Mouse (Mus musculus): ENCODE results near the gene Gm49322. TPM values are rescaled to one million over a fixed set of nuclear protein-coding genes. Genes with fewer than 3 reads are reported as not detected.

The Gm49322 gene
- total RNA-seq, 4 experiments from 2014 or later = 0.20 to 0.24 TPM; not detected in 2

- no peak for DNase-seq (ENCODE audit: low spot score in 2 of 2)
Measured at GRCm38 (mm10) chr10:80583047-80583446, 22.8 kb upstream of the Gm49322 start.

GRCm38 (mm10) chr10:80584045-80584488 is 21.8 kb upstream of the Gm49322 start:
- no peak for DNase-seq (ENCODE audit: low spot score in 2 of 2)

DNA sequence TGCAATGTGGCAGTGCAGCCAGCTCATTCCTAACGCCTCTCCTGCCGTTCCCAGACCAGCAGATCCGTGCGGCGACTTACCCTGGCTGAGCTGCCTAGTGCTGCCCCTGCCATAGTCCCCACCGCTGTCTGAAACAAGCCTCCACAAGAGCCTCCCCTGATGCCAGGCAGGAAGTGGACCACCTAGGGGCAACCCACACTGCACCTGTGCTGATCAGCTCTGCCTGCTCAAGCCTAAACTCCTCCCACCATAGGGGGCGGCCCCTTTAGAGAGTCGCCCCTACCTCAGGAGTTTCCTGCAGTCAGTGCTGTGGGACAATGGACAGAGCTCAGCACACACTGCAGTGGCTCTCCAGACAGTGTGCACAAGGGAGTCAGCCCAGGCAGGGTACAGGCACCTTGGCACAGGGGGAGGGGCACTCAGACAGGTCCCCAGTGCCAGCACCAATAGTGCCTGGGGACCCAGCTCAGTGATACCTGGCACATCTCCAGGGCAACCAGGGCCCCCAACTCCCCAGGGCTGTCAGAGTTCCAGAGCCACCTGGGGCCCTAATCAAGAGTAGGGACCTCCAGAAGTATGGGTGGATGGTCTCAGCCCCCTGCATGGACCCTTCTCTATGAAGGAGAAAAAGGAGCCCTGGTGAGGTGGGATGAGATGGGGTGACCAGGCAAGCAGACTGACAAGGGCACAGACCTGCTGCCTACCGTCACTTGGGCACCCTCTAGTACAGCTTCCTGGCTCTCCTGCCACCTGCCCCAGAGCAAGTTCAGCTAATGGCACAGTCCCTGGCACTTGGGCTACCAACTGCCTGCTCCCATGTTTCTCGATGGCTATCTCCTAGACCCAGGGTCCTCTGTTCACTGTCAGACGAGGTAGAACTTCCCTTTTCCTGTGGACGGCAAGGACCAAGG is 20.9 kb upstream of the Gm49322 start:
- no peak for DNase-seq (ENCODE audit: low spot score in 2 of 2)

GRCm38 (mm10) chr10:80585581-80585980 is 20.2 kb upstream of the Gm49322 start:
- DNase-seq (ENCODE audit: low spot score in 2 of 2) = no peak

- no peak for DNase-seq (ENCODE audit: low spot score in 2 of 2)
Measured at GRCm38 (mm10) chr10:80586407-80587304, 19.2 kb upstream of the Gm49322 start.

- no peak for DNase-seq (ENCODE audit: low spot score in 2 of 2)
Measured at GRCm38 (mm10) chr10:80587305-80587657, 18.5 kb upstream of the Gm49322 start.

DNA sequence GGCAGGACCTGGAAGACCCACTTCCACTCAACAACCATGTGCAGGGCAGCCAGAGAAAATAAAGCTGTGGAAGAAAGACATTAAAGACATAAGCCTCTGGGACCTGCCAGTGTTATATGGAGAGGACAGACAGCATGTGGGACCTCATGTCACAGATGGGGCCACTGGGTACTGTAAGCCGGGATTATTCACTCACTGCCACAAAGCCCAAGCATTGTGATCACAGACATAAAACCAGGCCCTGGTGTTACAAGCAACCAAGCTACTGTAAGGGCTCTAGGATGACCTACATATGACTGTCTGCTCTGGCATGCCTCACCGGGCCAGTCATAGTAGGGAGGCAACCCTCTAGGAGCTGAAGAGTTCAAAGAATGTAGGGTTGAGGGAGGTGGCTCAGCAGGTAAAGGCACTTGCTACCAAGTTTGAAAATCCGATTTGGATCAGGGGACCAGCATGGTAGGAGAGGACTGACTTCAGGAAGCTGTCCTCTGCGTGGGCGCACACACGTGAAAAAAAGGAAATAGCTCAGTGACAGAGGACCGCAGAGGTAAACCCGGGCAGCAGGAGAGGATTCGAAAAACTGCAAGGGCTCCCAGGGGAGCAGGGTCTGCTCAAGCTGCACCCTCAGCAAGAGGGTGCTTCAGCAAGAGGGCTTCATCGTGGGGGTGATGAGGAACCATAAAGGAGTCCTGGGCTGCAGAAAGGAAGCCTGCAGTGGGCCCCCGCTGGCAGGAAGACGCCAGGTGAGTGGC is 16.5 kb upstream of the Gm49322 start:
- DNase-seq (ENCODE audit: low spot score in 2 of 2) = no peak

DNA sequence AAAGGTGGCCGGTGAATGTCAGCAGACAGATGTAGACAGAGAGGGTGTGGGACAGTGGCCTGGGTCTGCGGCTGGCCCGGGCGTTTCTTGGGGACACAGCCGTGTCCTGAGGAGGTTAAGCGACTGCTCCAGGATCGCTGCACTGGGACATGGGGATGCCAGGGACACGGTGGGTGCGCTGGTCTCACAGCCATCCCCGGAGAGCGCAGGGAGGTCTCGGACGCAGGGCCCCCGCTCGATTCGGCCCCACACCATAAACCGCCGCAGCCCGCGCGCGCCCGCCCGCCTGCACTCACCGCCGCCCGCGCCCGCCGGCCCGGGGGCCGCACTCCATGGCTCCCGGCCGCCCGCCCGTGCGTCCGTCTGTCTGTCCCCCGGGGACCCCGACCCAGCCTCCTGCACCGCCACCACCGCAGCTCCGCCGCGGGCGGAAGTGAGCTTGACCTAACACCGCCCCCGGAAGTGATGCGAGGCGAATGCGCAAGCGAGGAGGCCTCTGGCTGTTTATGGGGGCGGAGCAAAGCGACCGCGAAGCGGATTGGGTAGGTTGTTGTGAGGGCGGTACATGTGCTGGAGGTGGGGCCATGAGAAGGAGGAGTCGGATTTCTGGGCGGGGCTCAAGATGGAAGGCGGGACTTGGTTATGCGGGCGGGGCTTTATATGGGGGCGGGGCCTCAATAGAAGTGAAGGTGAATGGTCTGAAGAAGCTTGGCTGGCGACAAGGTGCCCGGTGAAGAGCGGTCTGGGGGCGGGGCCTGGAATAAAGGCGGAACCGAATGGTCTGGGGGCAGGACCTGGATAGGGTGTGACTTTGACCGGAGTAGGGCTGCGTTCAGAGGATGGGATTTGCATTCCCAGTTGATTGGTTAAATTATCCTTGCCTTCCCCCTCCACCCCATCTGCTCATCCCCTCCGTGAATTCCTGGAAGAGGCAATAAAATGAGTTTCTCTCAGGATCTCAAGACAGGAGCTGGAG is 15.7 kb upstream of the Gm49322 start, which contains the start of gene Abhd17a:
Gene Abhd17a, minus strand, starts transcription at position 463 of the 976 bp plus-strand sequence.
- DNase-seq (ENCODE audit: low spot score in 2 of 2) = peak; percentile 86 to 92

GRCm38 (mm10) chr10:80596318-80596717 is 9.5 kb upstream of the Gm49322 start:
- no peak for DNase-seq (ENCODE audit: low spot score in 2 of 2)

- peak; percentile 91 to 93 for DNase-seq (ENCODE audit: low spot score in 2 of 2)
Measured at GRCm38 (mm10) chr10:80602698-80603325, 3.0 kb upstream of the Gm49322 start, which contains the start of the genes Scamp4 and Adat3. Gene Scamp4 (plus strand): TSS chr10:80602872. Gene Adat3 (plus strand): TSS chr10:80602880.

GRCm38 (mm10) chr10:80603364-80603763 is 2.5 kb upstream of the Gm49322 start:
- no peak for DNase-seq (ENCODE audit: low spot score in 2 of 2)

GRCm38 (mm10) chr10:80604001-80604509 is 1.8 kb upstream of the Gm49322 start:
- no peak for DNase-seq (ENCODE audit: low spot score in 2 of 2)

DNA sequence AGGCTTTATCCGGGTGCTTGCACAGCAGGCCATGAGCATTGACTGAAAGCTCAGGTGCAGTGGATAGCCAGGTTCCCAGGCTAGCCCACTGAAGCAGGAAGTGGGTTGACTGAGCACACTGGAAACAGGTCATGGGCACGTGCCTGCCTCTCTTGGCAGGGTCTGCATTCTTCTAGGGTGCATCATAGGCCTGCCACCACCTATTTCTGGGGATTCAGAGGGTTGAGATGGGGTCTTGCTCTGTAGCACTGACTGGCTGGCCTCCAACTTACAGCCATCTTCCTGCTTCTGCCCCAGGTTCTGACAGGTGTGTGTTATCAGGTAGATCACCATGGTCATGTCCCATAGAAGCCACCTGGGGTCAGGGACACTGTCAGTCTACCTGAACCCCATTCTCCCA is 833 bp upstream of the Gm49322 start:
- no peak for DNase-seq (ENCODE audit: low spot score in 2 of 2)

DNA sequence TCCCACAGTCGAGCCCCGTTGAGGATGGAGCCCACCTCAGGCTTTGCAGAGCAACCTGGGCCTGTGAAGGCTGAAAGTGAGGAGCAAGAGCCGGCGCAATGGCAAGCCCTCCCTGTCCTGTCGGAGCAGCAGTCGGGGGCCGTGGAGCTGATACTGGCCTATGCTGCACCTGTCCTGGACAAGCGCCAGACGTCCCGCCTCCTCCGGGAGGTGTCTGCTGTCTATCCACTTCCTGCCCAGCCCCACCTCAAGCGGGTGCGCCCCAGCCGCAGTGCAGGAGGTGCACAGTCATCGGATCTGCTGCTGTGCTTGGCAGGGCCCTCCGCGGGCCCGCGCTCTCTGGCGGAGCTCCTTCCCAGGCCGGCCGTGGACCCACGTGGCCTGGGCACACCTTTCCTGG is 485 bp downstream of the Gm49322 start:
- no peak for DNase-seq (ENCODE audit: low spot score in 2 of 2)

- DNase-seq (ENCODE audit: low spot score in 2 of 2) = no peak
Measured at GRCm38 (mm10) chr10:80606737-80607350, 1.0 kb downstream of the Gm49322 start.

- no peak for DNase-seq (ENCODE audit: low spot score in 2 of 2)
Measured at GRCm38 (mm10) chr10:80608435-80608834, 2.6 kb downstream of the Gm49322 start.

- DNase-seq (ENCODE audit: low spot score in 2 of 2) = no peak
Measured at GRCm38 (mm10) chr10:80609269-80609924, 3.6 kb downstream of the Gm49322 start.

DNA sequence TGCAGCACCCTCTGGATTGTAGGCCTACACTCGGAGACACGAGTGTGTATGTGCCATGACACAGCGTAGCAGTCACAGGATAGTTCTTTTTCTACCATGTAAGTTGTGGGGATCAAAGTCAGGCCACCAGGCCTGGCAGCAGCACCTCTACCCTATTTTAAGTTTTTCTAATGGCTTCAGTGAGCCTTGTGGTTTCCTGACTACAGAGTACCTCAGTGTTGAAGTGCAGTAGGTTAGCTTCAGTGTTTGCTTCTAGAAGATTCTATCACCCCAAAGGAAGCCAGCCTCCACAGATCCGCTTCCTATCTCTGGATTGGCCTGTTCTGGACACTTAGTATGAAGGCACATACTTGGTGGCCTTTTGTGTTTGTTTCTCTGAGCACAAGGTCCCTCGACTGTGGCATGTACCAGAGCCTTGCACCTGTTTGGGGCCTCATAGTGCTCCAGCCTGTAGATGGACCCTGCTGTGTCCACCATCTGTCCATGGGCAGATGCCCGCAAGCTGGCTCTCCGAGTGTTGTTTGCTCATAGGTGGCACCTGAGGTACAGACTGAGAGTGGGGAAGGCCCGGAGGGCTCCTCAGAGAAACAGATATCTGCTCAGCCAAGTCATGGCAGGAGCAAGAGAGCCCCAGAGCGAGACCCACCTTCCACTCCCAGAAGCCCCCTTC is 4.4 kb downstream of the Gm49322 start:
- no peak for DNase-seq (ENCODE audit: low spot score in 2 of 2)

Measured in gastrocnemius, adult 8-10 months (tissue).